Mouse (Mus musculus) MEL (cell line): ENCODE measurements around the gene Apoc4. TPM values are rescaled to one million over a fixed set of nuclear protein-coding genes. Genes with fewer than 3 reads are reported as not detected.

Experiments
- DNase-seq: peaks from one replicate; pipeline ENCODE4 v3.0.0; 2011; ENCODE audit warnings: low read depth, low spot score
- H3K27ac ChIP-seq: 2 replicates; pipeline ENCODE4 v1.5.1; 2012; ENCODE audit warnings: low read depth, mild to moderate bottlenecking, control low read depth, low read length, moderate library complexity; ENCODE audit not compliant: control insufficient read depth
- H3K27me3 ChIP-seq, 2 experiments: fragments of 150-350 bp in 1 of 2; sonication (generic) in 1 of 2; 2 replicates each; pipeline ENCODE4 v1.6.1; 2012; ENCODE audit warnings: low read length in 2 of 2, mild to moderate bottlenecking in 2 of 2, improper control_type of control experiment in 1 of 2, moderate library complexity in 1 of 2; ENCODE audit not compliant: insufficient read depth in 2 of 2, control insufficient read depth in 1 of 2
- H3K36me3 ChIP-seq, 2 experiments: 2 replicates each; pipeline ENCODE4 v1.6.1; 2012 to 2014; ENCODE audit warnings: low read length in 2 of 2, improper control_type of control experiment in 1 of 2, inconsistent platforms in 1 of 2, mild to moderate bottlenecking in 1 of 2; ENCODE audit not compliant: insufficient read depth in 2 of 2, control insufficient read depth in 1 of 2
- H3K4me1 ChIP-seq, 2 experiments: fragments of 150-350 bp in 1 of 2; sonication (generic) in 1 of 2; 2 replicates each; pipeline ENCODE4 v1.6.1; 2012; ENCODE audit warnings: low read length in 2 of 2, improper control_type of control experiment in 1 of 2, mild to moderate bottlenecking in 1 of 2; ENCODE audit not compliant: insufficient read depth in 2 of 2, control insufficient read depth in 1 of 2
- H3K4me3 ChIP-seq, 2 experiments: fragments of 150-350 bp in 1 of 2; sonication (generic) in 1 of 2; 2 replicates each; pipeline ENCODE4 v1.5.1; 2012; ENCODE audit warnings: low read depth in 2 of 2, low read length in 2 of 2, mild to moderate bottlenecking in 2 of 2, moderate library complexity in 2 of 2, control low read depth in 1 of 2, improper control_type of control experiment in 1 of 2; ENCODE audit not compliant: control insufficient read depth in 1 of 2, insufficient read depth in 1 of 2
- H3K79me2 ChIP-seq: 2 replicates; pipeline ENCODE4 v1.6.1; 2012; ENCODE audit warnings: mild to moderate bottlenecking, low read length, moderate library complexity; ENCODE audit not compliant: control insufficient read depth, poor library complexity, insufficient read depth
- H3K9ac ChIP-seq: 2 replicates; pipeline ENCODE4 v1.6.1; 2012; ENCODE audit warnings: low read depth, mild to moderate bottlenecking, control low read depth, low read length, moderate library complexity; ENCODE audit not compliant: control insufficient read depth, poor library complexity, severe bottlenecking
- H3K9me3 ChIP-seq: fragments of 150-350 bp; sonication (generic); replicated peaks from 2 replicates; pipeline ENCODE4 v1.6.1; 2012; ENCODE audit warnings: mild to moderate bottlenecking, low read length, improper control_type of control experiment, moderate library complexity; ENCODE audit not compliant: insufficient read depth
- CHD2 ChIP-seq: IDR thresholded peaks from 2 replicates; pipeline ENCODE4 v1.6.1; 2011; ENCODE audit warnings: low read length, improper control_type of control experiment
- CTCF ChIP-seq, 3 experiments: IDR thresholded peaks in 2 of 3; conservative IDR thresholded peaks in 1 of 3; 2 replicates each; pipeline ENCODE4 v1.5.1; 2011 to 2012; ENCODE audit warnings: low read length in 3 of 3, low read depth in 2 of 3, mild to moderate bottlenecking in 2 of 3, improper control_type of control experiment in 1 of 3, inconsistent platforms in 1 of 3, mixed read lengths in 1 of 3, moderate library complexity in 1 of 3; ENCODE audit not compliant: control insufficient read depth in 1 of 3, insufficient read depth in 1 of 3, poor library complexity in 1 of 3, severe bottlenecking in 1 of 3
- ELF1 ChIP-seq: IDR thresholded peaks from 2 replicates; pipeline ENCODE4 v1.6.1; 2014; ENCODE audit warnings: low read depth, mild to moderate bottlenecking, inconsistent platforms, low read length, improper control_type of control experiment, moderate library complexity
- GATA1 ChIP-seq: IDR thresholded peaks from 2 replicates; pipeline ENCODE4 v1.6.1; 2011; ENCODE audit warnings: low read depth, low read length, improper control_type of control experiment
- HCFC1 ChIP-seq: IDR thresholded peaks from 2 replicates; pipeline ENCODE4 v1.6.1; 2012; ENCODE audit warnings: low read depth, mild to moderate bottlenecking, inconsistent platforms, low read length, improper control_type of control experiment, moderate library complexity
- KAT2A ChIP-seq: conservative IDR thresholded peaks from 2 replicates; pipeline ENCODE4 v1.6.1; 2012; ENCODE audit warnings: low read depth, low read length, improper control_type of control experiment, inconsistent platforms
- MAX ChIP-seq: IDR thresholded peaks from 2 replicates; pipeline ENCODE4 v1.6.1; 2011; ENCODE audit warnings: low read length, improper control_type of control experiment
- MAZ ChIP-seq: IDR thresholded peaks from 2 replicates; pipeline ENCODE4 v1.6.1; 2012; ENCODE audit warnings: low read depth, mild to moderate bottlenecking, inconsistent platforms, low read length, improper control_type of control experiment
- MXI1 ChIP-seq: IDR thresholded peaks from 2 replicates; pipeline ENCODE4 v1.6.1; 2011; ENCODE audit warnings: mild to moderate bottlenecking, low read depth, low read length, improper control_type of control experiment
- MYC ChIP-seq: IDR thresholded peaks from 2 replicates; pipeline ENCODE4 v1.6.1; 2011; ENCODE audit warnings: low read depth, mild to moderate bottlenecking, low read length, improper control_type of control experiment, moderate library complexity
- NELFE ChIP-seq: IDR thresholded peaks from 2 replicates; pipeline ENCODE4 v1.6.1; 2011; ENCODE audit warnings: low read depth, low read length, improper control_type of control experiment
- NRF1 ChIP-seq: IDR thresholded peaks from 2 replicates; pipeline ENCODE4 v1.6.1; 2014; ENCODE audit warnings: low read depth, mild to moderate bottlenecking, inconsistent platforms, low read length, improper control_type of control experiment, moderate library complexity; ENCODE audit not compliant: poor library complexity, insufficient read depth, severe bottlenecking
- POLR2A ChIP-seq, 2 experiments: IDR thresholded peaks; 2 replicates each; pipeline ENCODE4 v1.6.1; 2011 to 2012; ENCODE audit warnings: low read length in 2 of 2, mild to moderate bottlenecking in 2 of 2, control low read depth in 1 of 2, improper control_type of control experiment in 1 of 2, low read depth in 1 of 2, moderate library complexity in 1 of 2; ENCODE audit not compliant: control insufficient read depth in 1 of 2, insufficient read depth in 1 of 2, poor library complexity in 1 of 2
- RAD21 ChIP-seq: IDR thresholded peaks from 2 replicates; pipeline ENCODE4 v1.6.1; 2011; ENCODE audit warnings: mild to moderate bottlenecking, low read depth, low read length, improper control_type of control experiment
- SIN3A ChIP-seq: IDR thresholded peaks from 2 replicates; pipeline ENCODE4 v1.6.1; 2012; ENCODE audit warnings: low read length, improper control_type of control experiment, inconsistent platforms
- TCF12 ChIP-seq: IDR thresholded peaks from 2 replicates; pipeline ENCODE4 v1.6.1; 2014; ENCODE audit warnings: low read depth, mild to moderate bottlenecking, inconsistent platforms, low read length, improper control_type of control experiment, moderate library complexity
- USF1 ChIP-seq: IDR thresholded peaks from 2 replicates; pipeline ENCODE4 v1.6.1; 2014; ENCODE audit warnings: low read depth, mild to moderate bottlenecking, inconsistent platforms, low read length, improper control_type of control experiment, moderate library complexity
- ZKSCAN1 ChIP-seq: IDR thresholded peaks from 2 replicates; pipeline ENCODE4 v1.6.1; 2012; ENCODE audit warnings: low read depth, mild to moderate bottlenecking, inconsistent platforms, low read length, improper control_type of control experiment, moderate library complexity
- polyA plus RNA-seq, 2 experiments: library from polyadenylated mRNA; stranded (reverse) in 1 of 2; unstranded in 1 of 2; fragments of >175 nt in 1 of 2; fragments of >200 nt in 1 of 2; gene quantifications; 2 replicates each; pipeline versions ENCODE4 v1.2.1 to v1.2.4; 2012; ENCODE audit warnings: low replicate concordance in 2 of 2, low read depth in 1 of 2; ENCODE audit not compliant: insufficient read length in 2 of 2, insufficient read depth in 1 of 2, missing spikeins in 1 of 2
- total RNA-seq: library from RNA; depleted of rRNA; stranded (reverse); fragments of 300-350 nt; gene quantifications from 2 replicates; pipeline ENCODE4 v1.2.3, GENCODE M21; 2012

The Apoc4 gene
- total and polyA plus RNA-seq, 3 experiments: not detected

- TF ChIP-seq CHD2 (no peak), USF1 (no peak), MAZ (no peak)
Measured at GRCm38 (mm10) chr7:19716055-19716682, 34.9 kb upstream of the Apoc4 start (continued).

GRCm38 (mm10) chr7:19715239-19716054 lies 34.2 kb upstream of the Apoc4 start, which contains the start of gene Tomm40:
Tomm40 (minus strand) TSS chr7:19715438.
- peak; percentile 100 for DNase-seq
- Histone ChIP-seq H3K4me1 (peaks cover 0 to 19% of the 10 kb centered on the region in 2 experiments; a peak in 2 of 4 replicates), H3K27ac (peak within 1 kb of the TSS; percentile 99), H3K9me3 (no peaks in the 10 kb centered on the region), H3K36me3 (peaks cover 3 to 14% of the 10 kb centered on the region in 2 experiments; a peak in 3 of 4 replicates), H3K79me2 (peaks cover 20% of the 10 kb centered on the region), H3K27me3 (no peaks in the 10 kb centered on the region), H3K9ac (peak within 1 kb of the TSS; percentile 90), H3K4me3 (peak within 1 kb of the TSS; percentile 72 to 97)
- TF ChIP-seq POLR2A (IDR thresholded peaks at IDR 0.05; ENCODE audit: control insufficient read depth in 1 of 2, insufficient read depth in 1 of 2, low read depth in 1 of 2, low read length in 2 of 2, poor library complexity in 1 of 2) (peak; percentile 55 to 65; a peak in 3 of 4 replicates), KAT2A (peak; percentile 83), RAD21 (no peak), NRF1 (0 out of 2 replicates have a peak, but pooled peaks have one; percentile 44), NELFE (peak; percentile 72), MAX (peak; percentile 72), HCFC1 (peak; percentile 86), ZKSCAN1 (no peak), TCF12 (0 out of 2 replicates have a peak, but pooled peaks have one; percentile 33), CHD2 (peak; percentile 89), ELF1 (peak; percentile 98), MXI1 (peak; percentile 79), USF1 (peak; percentile 54), SIN3A (peak; percentile 69; the same call in 1 of the 2 replicates), MYC (no peak), GATA1 (peak; percentile 35), CTCF (IDR thresholded peaks at IDR 0.05 in 2 of 3, conservative IDR thresholded peaks at IDR 0.05 in 1 of 3; ENCODE audit: control insufficient read depth in 1 of 3, insufficient read depth in 1 of 3, low read depth in 2 of 3, low read length in 3 of 3, poor library complexity in 1 of 3, severe bottlenecking in 1 of 3) (no peak)
